Mouse (Mus musculus): ENCODE measurements around the gene Polr3e. TPM values are rescaled to one million over a fixed set of nuclear protein-coding genes. Genes with fewer than 3 reads are reported as not detected.
A peak's percentile ranks its signal among the peaks of the same experiment; 100 is the strongest.

The Polr3e gene
- polyA plus RNA-seq, 1 experiment from 2014 or later, result 28.3 TPM

DNA sequence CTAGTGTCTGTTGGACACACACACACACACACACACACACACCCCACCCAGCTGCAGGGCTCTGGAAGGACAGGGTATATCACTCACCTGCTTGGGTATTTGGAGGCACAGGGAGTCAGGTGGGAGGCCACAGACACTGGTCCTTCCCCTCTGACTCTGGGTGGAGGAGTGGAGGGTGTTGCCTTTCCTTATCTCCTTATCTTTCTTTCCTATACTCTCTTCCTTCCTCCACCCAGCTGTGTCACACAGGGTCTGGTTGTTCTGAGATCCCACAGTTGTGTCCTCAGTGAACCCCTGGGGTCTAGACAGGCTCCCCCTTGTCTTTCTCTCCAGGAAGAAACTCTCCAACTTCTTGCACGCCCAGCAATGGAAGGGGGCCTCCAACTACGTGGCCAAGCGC lies 37.6 kb upstream of the Polr3e start:
- Histone ChIP-seq H3K36me3 (ENCODE audit: control insufficient read depth, insufficient read depth, low read length) (peaks cover 17% of the 10 kb centered on the region), H3K27me3 (ENCODE audit: control insufficient read depth, insufficient read depth, low read depth, low read length) (no peaks in the 10 kb centered on the region), H3K4me2 (ENCODE audit: low read depth, low read length) (no peak overlapping the region), H3K27ac (ENCODE audit: low read length) (no peak overlapping the region), H3K4me1 (replicated peaks; ENCODE audit: control insufficient read depth, insufficient read depth, low read length) (peaks cover 6% of the 10 kb centered on the region; the same call in 1 of the 2 replicates), H3K4me3 (ENCODE audit: low read length) (no peak overlapping the region), H3K9me3 (ENCODE audit: control insufficient read depth, low read length) (no peaks in the 10 kb centered on the region), H3K9ac (ENCODE audit: low read length) (no peak overlapping the region)
- ATAC-seq (ENCODE audit: low read depth), result no peak
- WGBS, result 87% methylated on average over 3 of the region's 3 CpGs

DNA sequence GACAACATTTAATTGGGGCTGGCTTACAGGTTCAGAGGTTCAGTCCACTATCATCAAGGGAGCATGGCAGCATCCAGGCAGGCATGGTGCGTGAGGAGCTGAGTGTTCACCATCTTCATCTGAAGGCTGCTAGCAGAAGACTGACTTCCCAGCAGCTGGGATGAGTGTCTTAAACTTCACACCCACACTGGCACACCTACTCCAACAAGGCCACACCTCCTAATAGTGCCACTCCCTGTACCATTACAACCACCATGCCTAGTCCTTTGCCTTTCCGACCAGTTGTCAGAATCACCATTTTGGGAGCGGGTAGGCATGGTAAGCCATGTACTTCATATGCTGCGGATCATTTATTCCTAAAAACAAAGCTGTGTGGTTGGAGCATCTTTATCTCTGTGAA lies 36.8 kb upstream of the Polr3e start:
- H3K9ac ChIP-seq (ENCODE audit: low read length), result no peak overlapping the region
- no peaks in the 10 kb centered on the region for H3K9me3 ChIP-seq (ENCODE audit: control insufficient read depth, low read length)
- ATAC-seq (ENCODE audit: low read depth), result no peak
- no peak overlapping the region for H3K27ac ChIP-seq (ENCODE audit: low read length)
- no peaks in the 10 kb centered on the region for H3K27me3 ChIP-seq (ENCODE audit: control insufficient read depth, insufficient read depth, low read depth, low read length)
- peaks cover 4% of the 10 kb centered on the region; the same call in 1 of the 2 replicates for H3K4me1 ChIP-seq (replicated peaks; ENCODE audit: control insufficient read depth, insufficient read depth, low read length)
- 94% methylated on average over 4 of the region's 4 CpGs for WGBS
- no peak overlapping the region for H3K4me2 ChIP-seq (ENCODE audit: low read depth, low read length)
- peaks cover 21% of the 10 kb centered on the region for H3K36me3 ChIP-seq (ENCODE audit: control insufficient read depth, insufficient read depth, low read length)
- no peak overlapping the region for H3K4me3 ChIP-seq (ENCODE audit: low read length)

DNA sequence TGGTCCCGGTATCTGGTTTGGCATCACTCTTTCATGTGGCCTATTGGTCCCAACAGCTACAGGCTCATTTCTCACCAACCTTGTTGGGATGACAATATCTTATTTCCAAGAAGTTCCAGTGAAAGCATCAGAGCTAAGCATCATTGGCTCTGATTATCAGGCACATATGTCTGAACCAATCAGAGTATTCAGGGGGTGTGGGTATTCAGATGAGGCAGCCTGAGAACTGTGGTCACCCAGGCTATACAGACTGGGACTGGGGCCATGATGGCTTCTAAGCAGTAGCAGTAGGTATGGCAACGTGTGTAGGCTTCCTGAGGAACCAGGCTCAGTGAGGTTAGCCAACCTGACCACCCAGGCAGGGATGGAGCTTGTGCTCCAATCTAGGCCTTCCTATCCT lies 36.1 kb upstream of the Polr3e start:
- H3K9ac ChIP-seq (ENCODE audit: low read length), result no peak overlapping the region
- WGBS, result 55% methylated on average over 2 of the region's 2 CpGs

GRCm38 (mm10) chr7:120882674-120883073 lies 34.9 kb upstream of the Polr3e start:
- Histone ChIP-seq H3K9ac (ENCODE audit: low read length) (no peak overlapping the region), H3K4me1 (replicated peaks; ENCODE audit: control insufficient read depth, insufficient read depth, low read length) (no peaks in the 10 kb centered on the region), H3K4me3 (ENCODE audit: low read length) (no peak overlapping the region), H3K36me3 (ENCODE audit: control insufficient read depth, insufficient read depth, low read length) (peaks cover 34% of the 10 kb centered on the region), H3K4me2 (ENCODE audit: low read depth, low read length) (no peak overlapping the region), H3K9me3 (ENCODE audit: control insufficient read depth, low read length) (no peaks in the 10 kb centered on the region), H3K27me3 (ENCODE audit: control insufficient read depth, insufficient read depth, low read depth, low read length) (no peaks in the 10 kb centered on the region), H3K27ac (ENCODE audit: low read length) (no peak overlapping the region)
- ATAC-seq (ENCODE audit: low read depth), result no peak
- 73% methylated on average over 4 of the region's 4 CpGs for WGBS

More for the DNA sequence above, 36.1 kb upstream of the Polr3e start:
- no peak overlapping the region for H3K27ac ChIP-seq (ENCODE audit: low read length)
- H3K36me3 ChIP-seq (ENCODE audit: control insufficient read depth, insufficient read depth, low read length), result peaks cover 28% of the 10 kb centered on the region
- no peaks in the 10 kb centered on the region for H3K9me3 ChIP-seq (ENCODE audit: control insufficient read depth, low read length)
- no peak overlapping the region for H3K4me3 ChIP-seq (ENCODE audit: low read length)
- H3K27me3 ChIP-seq (ENCODE audit: control insufficient read depth, insufficient read depth, low read depth, low read length), result no peaks in the 10 kb centered on the region
- H3K4me2 ChIP-seq (ENCODE audit: low read depth, low read length), result no peak overlapping the region
- ATAC-seq (ENCODE audit: low read depth), result no peak
- no peaks in the 10 kb centered on the region for H3K4me1 ChIP-seq (replicated peaks; ENCODE audit: control insufficient read depth, insufficient read depth, low read length)

- no peak for ATAC-seq (ENCODE audit: low read depth)
- no peak overlapping the region for H3K4me3 ChIP-seq (ENCODE audit: low read length)
- no peaks in the 10 kb centered on the region for H3K27me3 ChIP-seq (ENCODE audit: control insufficient read depth, insufficient read depth, low read depth, low read length)
- no peak overlapping the region for H3K4me2 ChIP-seq (ENCODE audit: low read depth, low read length)
- no peaks in the 10 kb centered on the region for H3K4me1 ChIP-seq (replicated peaks; ENCODE audit: control insufficient read depth, insufficient read depth, low read length)
- H3K9ac ChIP-seq (ENCODE audit: low read length), result no peak overlapping the region
- no peak overlapping the region for H3K27ac ChIP-seq (ENCODE audit: low read length)
- H3K9me3 ChIP-seq (ENCODE audit: control insufficient read depth, low read length), result no peaks in the 10 kb centered on the region
- WGBS, result 78% methylated on average over 4 of the region's 4 CpGs
- peaks cover 34% of the 10 kb centered on the region for H3K36me3 ChIP-seq (ENCODE audit: control insufficient read depth, insufficient read depth, low read length)
Observed at GRCm38 (mm10) chr7:120883523-120884290, 33.8 kb upstream of the Polr3e start.

DNA sequence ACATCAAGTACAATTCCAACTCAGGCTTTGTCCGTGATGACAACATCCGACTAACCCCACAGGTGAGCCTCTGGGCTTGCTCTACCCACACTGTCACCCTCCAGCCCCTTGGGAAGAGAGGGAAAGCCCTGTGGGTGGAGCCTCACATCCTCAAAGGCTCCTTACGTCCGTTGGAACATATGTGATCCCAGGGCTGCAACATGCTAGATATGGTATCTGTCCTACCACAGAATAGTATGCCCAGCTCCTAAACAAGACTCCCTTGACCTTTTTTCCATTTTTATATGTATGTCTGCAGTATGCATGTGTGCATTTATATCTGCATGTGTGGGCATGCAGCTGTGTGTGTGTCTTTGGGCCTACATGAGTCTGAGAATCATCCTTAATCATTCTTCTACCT lies 32.8 kb upstream of the Polr3e start:
- H3K4me3 ChIP-seq (ENCODE audit: low read length), result no peak overlapping the region
- 96% methylated on average over 4 of the region's 4 CpGs for WGBS
- no peak for ATAC-seq (ENCODE audit: low read depth)
- H3K27me3 ChIP-seq (ENCODE audit: control insufficient read depth, insufficient read depth, low read depth, low read length), result no peaks in the 10 kb centered on the region
- no peak overlapping the region for H3K27ac ChIP-seq (ENCODE audit: low read length)
- peaks cover 37% of the 10 kb centered on the region for H3K36me3 ChIP-seq (ENCODE audit: control insufficient read depth, insufficient read depth, low read length)
- no peaks in the 10 kb centered on the region for H3K9me3 ChIP-seq (ENCODE audit: control insufficient read depth, low read length)
- no peak overlapping the region for H3K9ac ChIP-seq (ENCODE audit: low read length)
- no peak overlapping the region for H3K4me2 ChIP-seq (ENCODE audit: low read depth, low read length)
- no peaks in the 10 kb centered on the region for H3K4me1 ChIP-seq (replicated peaks; ENCODE audit: control insufficient read depth, insufficient read depth, low read length)

- H3K9me3 ChIP-seq (ENCODE audit: control insufficient read depth, low read length), result no peaks in the 10 kb centered on the region
- H3K27me3 ChIP-seq (ENCODE audit: control insufficient read depth, insufficient read depth, low read depth, low read length), result no peaks in the 10 kb centered on the region
- no peaks in the 10 kb centered on the region for H3K4me1 ChIP-seq (replicated peaks; ENCODE audit: control insufficient read depth, insufficient read depth, low read length)
- no peak overlapping the region for H3K27ac ChIP-seq (ENCODE audit: low read length)
- H3K4me3 ChIP-seq (ENCODE audit: low read length), result no peak overlapping the region
- H3K36me3 ChIP-seq (ENCODE audit: control insufficient read depth, insufficient read depth, low read length), result peaks cover 32% of the 10 kb centered on the region
- H3K9ac ChIP-seq (ENCODE audit: low read length), result no peak overlapping the region
- H3K4me2 ChIP-seq (ENCODE audit: low read depth, low read length), result no peak overlapping the region
- 76% methylated on average over 5 of the region's 5 CpGs for WGBS
- no peak for ATAC-seq (ENCODE audit: low read depth)
Observed at GRCm38 (mm10) chr7:120893123-120893522, 24.4 kb upstream of the Polr3e start.

DNA sequence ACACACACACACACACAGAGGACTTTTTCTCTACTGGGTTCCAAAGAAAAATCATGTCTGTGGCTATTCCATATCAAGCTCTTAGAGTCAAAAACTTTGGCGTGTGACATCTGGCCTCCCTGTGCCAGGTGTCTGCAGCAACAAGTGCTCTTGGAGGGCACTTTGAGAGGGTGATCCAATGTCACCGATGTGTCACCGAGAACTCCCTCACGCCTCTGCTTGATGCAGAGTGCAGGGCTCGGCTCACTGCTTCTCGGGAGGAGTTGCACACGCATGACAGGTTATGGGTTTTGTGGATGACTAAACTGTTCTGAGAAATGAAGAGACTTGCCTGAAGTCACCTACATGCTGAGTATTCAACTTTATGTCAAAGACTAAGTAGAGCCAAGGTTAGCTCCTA lies 20.5 kb upstream of the Polr3e start:
- Histone ChIP-seq H3K36me3 (ENCODE audit: control insufficient read depth, insufficient read depth, low read length) (peaks cover 18% of the 10 kb centered on the region), H3K9me3 (ENCODE audit: control insufficient read depth, low read length) (no peaks in the 10 kb centered on the region), H3K9ac (ENCODE audit: low read length) (no peak overlapping the region), H3K4me3 (ENCODE audit: low read length) (no peak overlapping the region), H3K4me2 (ENCODE audit: low read depth, low read length) (no peak overlapping the region), H3K27me3 (ENCODE audit: control insufficient read depth, insufficient read depth, low read depth, low read length) (no peaks in the 10 kb centered on the region), H3K27ac (ENCODE audit: low read length) (no peak overlapping the region), H3K4me1 (replicated peaks; ENCODE audit: control insufficient read depth, insufficient read depth, low read length) (no peaks in the 10 kb centered on the region)
- ATAC-seq (ENCODE audit: low read depth), result no peak
- 83% methylated on average over 7 of the region's 7 CpGs for WGBS

DNA sequence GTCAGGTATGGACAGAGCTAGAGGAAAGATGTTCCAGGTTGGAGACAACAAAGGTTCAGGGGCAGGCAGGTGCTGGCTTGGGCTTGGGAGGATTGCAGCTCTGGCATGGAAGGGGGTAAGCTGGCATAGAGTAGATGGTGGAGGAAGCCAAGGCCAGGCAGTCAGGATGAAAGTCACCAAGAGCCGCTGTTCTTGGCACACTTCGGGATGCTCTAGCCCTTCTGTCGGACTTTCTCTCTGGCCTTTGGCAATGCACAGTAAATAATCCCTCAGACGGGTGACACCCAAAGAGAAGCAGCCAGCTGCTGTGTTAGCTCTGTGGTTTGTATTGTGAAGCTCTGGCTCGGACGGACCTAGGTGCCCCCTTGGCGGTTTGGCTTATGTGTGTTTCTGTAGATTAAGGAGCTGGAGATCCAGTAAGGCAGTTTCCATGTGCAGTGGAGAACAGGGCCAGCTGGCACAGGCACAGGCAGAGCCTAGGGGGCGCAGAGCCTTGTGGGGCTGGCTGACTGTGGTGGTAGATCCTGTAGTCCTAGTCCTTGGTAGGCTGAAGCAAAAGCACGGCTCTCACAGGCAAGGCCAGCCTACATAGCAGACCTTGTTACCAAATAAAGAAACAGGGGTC lies 19.7 kb upstream of the Polr3e start:
- peaks cover 13% of the 10 kb centered on the region for H3K36me3 ChIP-seq (ENCODE audit: control insufficient read depth, insufficient read depth, low read length)
- WGBS, result 71% methylated on average over 9 of the region's 9 CpGs

More for the DNA sequence above, 19.7 kb upstream of the Polr3e start:
- no peak overlapping the region for H3K9ac ChIP-seq (ENCODE audit: low read length)
- no peaks in the 10 kb centered on the region for H3K9me3 ChIP-seq (ENCODE audit: control insufficient read depth, low read length)
- no peaks in the 10 kb centered on the region for H3K27me3 ChIP-seq (ENCODE audit: control insufficient read depth, insufficient read depth, low read depth, low read length)
- peak; percentile 20; the same call in 1 of the 2 replicates for ATAC-seq (ENCODE audit: low read depth)
- H3K4me1 ChIP-seq (replicated peaks; ENCODE audit: control insufficient read depth, insufficient read depth, low read length), result no peaks in the 10 kb centered on the region
- H3K27ac ChIP-seq (ENCODE audit: low read length), result no peak overlapping the region
- no peak overlapping the region for H3K4me2 ChIP-seq (ENCODE audit: low read depth, low read length)
- no peak overlapping the region for H3K4me3 ChIP-seq (ENCODE audit: low read length)

Data from lung, embryonic 16.5 days (tissue).